Mouse (Mus musculus): ENCODE measurements around the gene Qrfpr.

GRCm38 (mm10) chr3:36150537-36150933, 71.6 kb downstream of the Qrfpr start:
- no peak for TF ChIP-seq POLR2A (IDR thresholded peaks at IDR 0.05; ENCODE audit: insufficient read depth, low read depth, low read length)
- TF ChIP-seq CTCF (IDR thresholded peaks at IDR 0.05; ENCODE audit: insufficient read depth, low read depth, low read length), result no peak

All from olfactory bulb, adult 2 months (tissue).